In genomic region chr17:11885601-11886000, GRCm38 (mm10) we compare ENCODE assay signal across 19 mouse cellular contexts.
"Had no signal": no experiment of that assay in that cellular context is flagged by ENCODE, and none has a peak within 500 bp of the region (broad histone marks: within the 10 kb centered on the region; RNA-seq: fewer than 3 reads in every experiment).

No protein-coding gene starts in this region.

- H3K27me3 ChIP-seq: midbrain, embryonic 12.5 days; neural tube, embryonic 13.5 days; neural tube, embryonic 15.5 days had no signal

- DNase-seq: lung, adult 18-20 months; lung, embryonic 14.5 days; lung, postnatal 10 days; lung, postnatal 4 days; midbrain, embryonic 14.5 days; retina, postnatal 1 day; right cerebral cortex, adult 18-20 months; right cerebral cortex, postnatal 25 days; right cerebral cortex, postnatal 4 days; spleen, adult 18-20 months; thymus, adult 18-20 months; thymus, postnatal 14 days; thymus, postnatal 36 days had no signal

- H3K27ac ChIP-seq: midbrain, embryonic 10.5 days; midbrain, embryonic 12.5 days; neural tube, embryonic 13.5 days; neural tube, embryonic 15.5 days had no signal

- H3K36me3 ChIP-seq: midbrain, embryonic 10.5 days; midbrain, embryonic 12.5 days; neural tube, embryonic 13.5 days; neural tube, embryonic 15.5 days had no signal

- H3K9ac ChIP-seq: lung, embryonic 14.5 days; midbrain, embryonic 12.5 days; neural tube, embryonic 13.5 days; neural tube, embryonic 15.5 days had no signal

- ATAC-seq: midbrain, embryonic 16.5 days had no signal

- H3K4me1 ChIP-seq: midbrain, embryonic 10.5 days; midbrain, embryonic 12.5 days had no signal

- H3K4me3 ChIP-seq: midbrain, embryonic 10.5 days; midbrain, embryonic 12.5 days; myocyte; neural tube, embryonic 13.5 days; neural tube, embryonic 15.5 days had no signal
